Mouse (Mus musculus): ENCODE measurements at regions not wholly inside any gene's neighbourhood (a gene's known extent, or its start where the extent isn't known, plus 50 kb on each side); places are given as distances from the start of the nearest gene placed in this dataset.

DNA sequence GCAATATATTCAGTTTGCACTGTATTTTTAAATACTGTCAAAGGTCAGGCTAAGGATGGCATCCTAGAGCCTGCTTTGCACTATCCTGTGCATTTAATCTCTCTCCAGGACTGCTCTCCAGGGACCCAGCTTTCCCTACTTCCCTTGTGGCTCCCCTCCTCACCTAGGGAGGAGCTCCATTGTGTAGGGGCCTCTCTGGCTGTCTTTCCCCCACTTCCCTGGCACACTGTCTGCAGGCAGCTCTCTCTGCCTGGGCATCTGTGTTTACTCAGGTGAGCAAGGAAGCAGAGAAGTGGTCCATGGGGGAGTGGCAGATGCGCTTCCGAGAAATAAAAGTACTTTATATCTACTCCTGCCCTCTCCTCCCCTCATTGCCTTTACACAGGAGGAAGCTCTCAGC, 218.0 kb upstream of the Cxcr4 start:
- no peak for TF ChIP-seq CTCF (IDR thresholded peaks at IDR 0.05; ENCODE audit: extremely low read depth, insufficient read depth, low read length)
- TF ChIP-seq POLR2A (IDR thresholded peaks at IDR 0.05; ENCODE audit: extremely low read depth, insufficient read depth, low read length), result no peak
